Mouse (Mus musculus): ENCODE results near the gene Srsf1. TPM values are rescaled to one million over a fixed set of nuclear protein-coding genes. Genes with fewer than 3 reads are reported as not detected.

The Srsf1 gene
- polyA plus RNA-seq (2016; fragmentation: Nextera tagmentation; extraction: Ambion mirVana): 477 and 513 TPM in 2 replicates

- H3K27me3 ChIP-seq: no peaks in the 10 kb centered on the region
- no peaks in the 10 kb centered on the region for H3K9me3 ChIP-seq
- peaks cover 21% of the 10 kb centered on the region for H3K36me3 ChIP-seq
- peak; percentile 87 for ATAC-seq (ENCODE audit: insufficient number of reproducible peaks, insufficient read depth, low FRiP score, low TSS enrichment)
- peak within 1 kb of the TSS; percentile 100 for H3K27ac ChIP-seq
- H3K9ac ChIP-seq: peak within 1 kb of the TSS; percentile 99
- H3K4me2 ChIP-seq (replicated peaks): peak within 1 kb of the TSS; percentile 62
- under 1% methylated on average over 60 of the region's 60 CpGs for WGBS
- peaks cover 30% of the 10 kb centered on the region for H3K4me1 ChIP-seq
- peak within 1 kb of the TSS; percentile 96 for H3K4me3 ChIP-seq
Measured at GRCm38 (mm10) chr11:88046944-88047794, at the start of gene Srsf1. Srsf1 (plus strand) TSS chr11:88047373.

GRCm38 (mm10) chr11:87999751-88000150 lies 47.4 kb upstream of the Srsf1 start:
- Histone ChIP-seq H3K9me3 (no peaks in the 10 kb centered on the region), H3K27ac (no peak overlapping the region), H3K27me3 (no peaks in the 10 kb centered on the region), H3K4me1 (no peaks in the 10 kb centered on the region), H3K4me2 (replicated peaks) (no peak overlapping the region), H3K4me3 (no peak overlapping the region), H3K9ac (no peak overlapping the region), H3K36me3 (no peaks in the 10 kb centered on the region)
- no peak for ATAC-seq (ENCODE audit: insufficient number of reproducible peaks, insufficient read depth, low FRiP score, low TSS enrichment)
- 88% methylated on average over 5 of the region's 5 CpGs for WGBS

GRCm38 (mm10) chr11:88002738-88003137 lies 44.4 kb upstream of the Srsf1 start:
- Histone ChIP-seq H3K4me2 (replicated peaks) (no peak overlapping the region), H3K9ac (no peak overlapping the region), H3K4me3 (no peak overlapping the region), H3K4me1 (no peaks in the 10 kb centered on the region), H3K9me3 (no peaks in the 10 kb centered on the region), H3K27me3 (no peaks in the 10 kb centered on the region), H3K36me3 (no peaks in the 10 kb centered on the region), H3K27ac (no peak overlapping the region)
- no peak for ATAC-seq (ENCODE audit: insufficient number of reproducible peaks, insufficient read depth, low FRiP score, low TSS enrichment)
- 59% methylated on average over 4 of the region's 4 CpGs for WGBS

- Histone ChIP-seq H3K27me3 (no peaks in the 10 kb centered on the region), H3K9ac (no peak overlapping the region), H3K4me3 (no peak overlapping the region), H3K9me3 (no peaks in the 10 kb centered on the region), H3K4me2 (replicated peaks) (no peak overlapping the region), H3K4me1 (no peaks in the 10 kb centered on the region), H3K27ac (no peak overlapping the region), H3K36me3 (no peaks in the 10 kb centered on the region)
- ATAC-seq (ENCODE audit: insufficient number of reproducible peaks, insufficient read depth, low FRiP score, low TSS enrichment): no peak
- 47% methylated on average over 2 of the region's 2 CpGs for WGBS
Measured at GRCm38 (mm10) chr11:88004123-88004522, 43.0 kb upstream of the Srsf1 start.

GRCm38 (mm10) chr11:88008641-88009040 lies 38.5 kb upstream of the Srsf1 start:
- Histone ChIP-seq H3K27me3 (no peaks in the 10 kb centered on the region), H3K4me3 (no peak overlapping the region), H3K27ac (no peak overlapping the region), H3K9ac (no peak overlapping the region), H3K4me2 (replicated peaks) (no peak overlapping the region), H3K4me1 (peaks cover 11% of the 10 kb centered on the region; the same call in 1 of the 2 replicates), H3K9me3 (no peaks in the 10 kb centered on the region), H3K36me3 (no peaks in the 10 kb centered on the region)
- ATAC-seq (ENCODE audit: insufficient number of reproducible peaks, insufficient read depth, low FRiP score, low TSS enrichment): no peak
- WGBS: 36% methylated on average over 1 of the region's 1 CpGs

GRCm38 (mm10) chr11:88009542-88010190 lies 37.5 kb upstream of the Srsf1 start:
- peak overlapping the region; percentile 12 for H3K4me2 ChIP-seq (replicated peaks)
- 0 out of 2 replicates have a peak overlapping the region, but pooled peaks have one; percentile 2 for H3K9ac ChIP-seq
- WGBS: 24% methylated on average over 16 of the region's 16 CpGs
- H3K36me3 ChIP-seq: no peaks in the 10 kb centered on the region
- H3K4me3 ChIP-seq: no peak overlapping the region
- H3K9me3 ChIP-seq: no peaks in the 10 kb centered on the region
- ATAC-seq (ENCODE audit: insufficient number of reproducible peaks, insufficient read depth, low FRiP score, low TSS enrichment): no peak
- no peaks in the 10 kb centered on the region for H3K27me3 ChIP-seq
- H3K27ac ChIP-seq: no peak overlapping the region
- peaks cover 11% of the 10 kb centered on the region; the same call in 1 of the 2 replicates for H3K4me1 ChIP-seq

GRCm38 (mm10) chr11:88011208-88011913 lies 35.8 kb upstream of the Srsf1 start:
- H3K4me2 ChIP-seq (replicated peaks): no peak overlapping the region
- WGBS: 61% methylated on average over 11 of the region's 11 CpGs

GRCm38 (mm10) chr11:88011914-88012419 lies 35.2 kb upstream of the Srsf1 start:
- H3K4me1 ChIP-seq: peaks cover 11% of the 10 kb centered on the region; the same call in 1 of the 2 replicates
- no peak overlapping the region for H3K4me3 ChIP-seq
- H3K27me3 ChIP-seq: no peaks in the 10 kb centered on the region
- no peaks in the 10 kb centered on the region for H3K9me3 ChIP-seq
- WGBS: 88% methylated on average over 7 of the region's 7 CpGs
- H3K27ac ChIP-seq: no peak overlapping the region
- no peak for ATAC-seq (ENCODE audit: insufficient number of reproducible peaks, insufficient read depth, low FRiP score, low TSS enrichment)
- no peak overlapping the region for H3K9ac ChIP-seq
- no peaks in the 10 kb centered on the region for H3K36me3 ChIP-seq
- H3K4me2 ChIP-seq (replicated peaks): no peak overlapping the region

More at GRCm38 (mm10) chr11:88011208-88011913, 35.8 kb upstream of the Srsf1 start:
- Histone ChIP-seq H3K9me3 (no peaks in the 10 kb centered on the region), H3K4me3 (no peak overlapping the region), H3K36me3 (no peaks in the 10 kb centered on the region), H3K9ac (no peak overlapping the region), H3K27ac (no peak overlapping the region), H3K4me1 (peaks cover 11% of the 10 kb centered on the region; the same call in 1 of the 2 replicates), H3K27me3 (no peaks in the 10 kb centered on the region)
- no peak for ATAC-seq (ENCODE audit: insufficient number of reproducible peaks, insufficient read depth, low FRiP score, low TSS enrichment)

GRCm38 (mm10) chr11:88012621-88013244 lies 34.4 kb upstream of the Srsf1 start:
- H3K4me2 ChIP-seq (replicated peaks): no peak overlapping the region
- ATAC-seq (ENCODE audit: insufficient number of reproducible peaks, insufficient read depth, low FRiP score, low TSS enrichment): no peak
- no peaks in the 10 kb centered on the region for H3K9me3 ChIP-seq
- no peaks in the 10 kb centered on the region for H3K27me3 ChIP-seq
- H3K4me3 ChIP-seq: no peak overlapping the region
- no peak overlapping the region for H3K9ac ChIP-seq
- WGBS: 86% methylated on average over 11 of the region's 11 CpGs
- no peaks in the 10 kb centered on the region for H3K36me3 ChIP-seq
- peaks cover 11% of the 10 kb centered on the region; the same call in 1 of the 2 replicates for H3K4me1 ChIP-seq
- H3K27ac ChIP-seq: no peak overlapping the region

GRCm38 (mm10) chr11:88013632-88014031 lies 33.5 kb upstream of the Srsf1 start:
- H3K4me1 ChIP-seq: peaks cover 11% of the 10 kb centered on the region; the same call in 1 of the 2 replicates
- H3K4me2 ChIP-seq (replicated peaks): no peak overlapping the region
- no peak overlapping the region for H3K9ac ChIP-seq
- H3K27me3 ChIP-seq: no peaks in the 10 kb centered on the region
- H3K9me3 ChIP-seq: no peaks in the 10 kb centered on the region
- no peak overlapping the region for H3K27ac ChIP-seq
- H3K36me3 ChIP-seq: no peaks in the 10 kb centered on the region
- no peak for ATAC-seq (ENCODE audit: insufficient number of reproducible peaks, insufficient read depth, low FRiP score, low TSS enrichment)
- H3K4me3 ChIP-seq: no peak overlapping the region
- 91% methylated on average over 10 of the region's 10 CpGs for WGBS

- no peaks in the 10 kb centered on the region for H3K27me3 ChIP-seq
- no peak overlapping the region for H3K4me2 ChIP-seq (replicated peaks)
- no peak overlapping the region for H3K27ac ChIP-seq
- H3K9me3 ChIP-seq: no peaks in the 10 kb centered on the region
- no peaks in the 10 kb centered on the region for H3K36me3 ChIP-seq
- no peak overlapping the region for H3K9ac ChIP-seq
- peaks cover 4% of the 10 kb centered on the region; the same call in 1 of the 2 replicates for H3K4me1 ChIP-seq
- H3K4me3 ChIP-seq: no peak overlapping the region
- WGBS: 89% methylated on average over 11 of the region's 11 CpGs
- ATAC-seq (ENCODE audit: insufficient number of reproducible peaks, insufficient read depth, low FRiP score, low TSS enrichment): no peak
Measured at GRCm38 (mm10) chr11:88015161-88015560, 32.0 kb upstream of the Srsf1 start.
